Mouse (Mus musculus) frontal cortex, postnatal 10 days (tissue): ENCODE measurements around the gene Cpt1b.

Experiments
- DNase-seq, 2 experiments: peaks; one replicate each; pipeline ENCODE4 v3.0.0; 2022; ENCODE audit warnings: low spot score in 2 of 2, mixed read lengths in 1 of 2

Gene Cpt1b

DNA sequence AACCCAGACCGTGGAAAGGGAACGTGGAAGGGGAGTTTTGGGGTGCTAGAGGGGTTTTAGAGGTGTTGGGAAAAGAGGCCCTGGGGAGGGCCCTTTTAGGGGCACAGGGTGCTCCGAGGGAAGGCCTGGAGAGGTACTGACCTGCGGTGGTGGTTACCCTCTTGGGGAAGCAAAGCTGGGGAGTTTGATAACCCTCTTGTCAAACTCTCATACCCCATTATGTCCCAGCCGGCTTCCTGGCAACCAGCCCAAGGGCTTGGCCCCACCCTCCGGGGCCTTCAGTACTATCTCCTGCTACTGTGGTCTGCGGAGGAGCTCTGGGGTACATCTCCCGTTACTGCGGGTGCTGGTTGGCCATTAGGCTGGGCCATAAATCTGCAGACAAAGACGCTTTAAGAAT, 46.2 kb downstream of the Cpt1b start:
- no peak for DNase-seq

DNA sequence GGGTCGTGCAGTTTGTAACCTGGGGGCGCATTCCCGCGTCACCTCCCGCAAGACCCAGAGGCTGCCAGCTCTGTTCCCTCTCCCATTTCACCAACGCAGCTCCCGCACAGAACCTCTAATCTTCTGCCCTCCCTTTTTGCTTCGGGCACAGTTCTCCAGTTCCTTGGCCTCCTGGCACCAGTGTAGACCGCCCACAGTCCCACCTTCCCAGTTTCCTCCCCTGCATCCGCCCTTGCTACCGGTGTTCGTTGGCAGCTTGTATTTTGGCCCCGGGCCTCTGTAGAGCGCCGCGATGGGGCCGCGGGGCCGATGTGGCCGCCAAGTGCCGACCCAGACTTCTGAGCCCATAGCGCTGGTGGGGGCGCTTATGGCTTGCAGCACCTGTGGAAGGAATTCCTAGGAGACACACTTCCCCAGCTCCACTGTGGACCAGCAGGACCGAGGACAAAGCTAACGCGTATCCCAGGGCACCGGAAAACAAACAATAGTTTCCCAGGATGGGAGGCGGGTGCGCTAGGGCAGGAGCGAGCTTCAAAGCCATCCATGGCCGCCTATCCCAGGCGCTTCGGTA, 46.7 kb downstream of the Cpt1b start, which contains the start of gene Odf3b:
Gene Odf3b (minus strand): TSS at position 452 of the 571 bp plus-strand sequence.
- no peak for DNase-seq

DNA sequence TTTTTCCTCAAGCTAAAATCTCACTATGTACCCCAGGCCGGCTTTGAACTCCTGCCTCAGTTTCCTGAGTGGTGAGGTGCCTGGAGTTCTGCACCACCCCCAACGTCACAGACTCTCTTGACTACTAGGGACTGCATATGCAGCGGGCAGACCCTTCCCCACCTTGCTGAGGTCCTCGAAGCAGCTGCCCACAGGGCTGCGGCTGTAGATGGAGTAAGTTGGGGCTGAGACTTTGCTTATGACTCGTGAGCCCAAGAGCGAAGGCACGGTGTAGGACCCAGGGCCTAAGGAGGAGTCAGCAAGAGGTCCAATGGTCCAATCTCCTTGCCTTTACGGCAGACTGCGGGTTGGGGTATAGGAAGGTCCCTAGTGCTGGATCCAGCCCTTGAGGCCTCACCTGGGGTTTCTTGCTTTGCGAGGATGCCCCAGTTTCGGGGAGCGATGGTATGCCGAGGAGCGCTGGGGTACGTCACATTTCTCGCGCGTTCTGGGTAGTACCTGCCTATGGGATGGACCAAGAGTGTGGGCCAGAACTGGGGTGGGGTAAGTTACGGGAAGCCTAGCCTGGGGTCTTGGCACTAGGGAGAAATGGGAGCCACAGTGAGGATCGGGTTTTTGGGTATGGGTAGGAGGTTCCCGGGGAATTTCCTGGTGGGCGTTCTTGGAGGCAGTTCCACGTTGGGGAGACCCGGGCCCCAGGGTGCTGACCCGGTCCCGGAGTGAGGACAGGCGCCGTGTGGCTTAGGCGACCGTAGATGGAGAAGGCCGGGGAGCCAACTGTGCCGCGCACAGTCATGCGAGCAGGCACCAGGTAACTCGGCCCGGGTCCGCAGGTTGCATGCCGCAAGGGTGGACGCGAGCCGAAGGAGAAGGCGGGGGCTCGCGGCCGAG, 47.5 kb downstream of the Cpt1b start:
- no peak for DNase-seq

DNA sequence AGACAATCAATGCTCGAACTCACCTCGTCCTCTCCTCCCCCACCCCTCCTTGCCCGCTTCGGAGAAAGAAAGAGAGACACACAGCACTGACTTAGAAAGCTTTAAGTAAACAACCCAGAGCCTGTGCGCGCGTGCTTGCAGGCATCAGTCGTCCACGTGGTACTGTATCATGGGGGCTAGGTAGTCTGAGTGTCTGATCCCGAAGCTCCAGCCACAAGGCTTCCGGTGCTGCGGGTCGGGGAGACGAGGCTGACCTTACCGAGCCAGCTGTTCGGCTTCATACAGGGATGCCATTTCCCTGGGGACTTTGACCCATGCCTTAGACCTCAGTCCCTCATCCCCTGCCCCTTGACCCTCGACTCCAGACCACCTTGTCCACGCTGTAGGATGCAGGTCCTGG, 48.3 kb downstream of the Cpt1b start:
- DNase-seq = no peak

DNA sequence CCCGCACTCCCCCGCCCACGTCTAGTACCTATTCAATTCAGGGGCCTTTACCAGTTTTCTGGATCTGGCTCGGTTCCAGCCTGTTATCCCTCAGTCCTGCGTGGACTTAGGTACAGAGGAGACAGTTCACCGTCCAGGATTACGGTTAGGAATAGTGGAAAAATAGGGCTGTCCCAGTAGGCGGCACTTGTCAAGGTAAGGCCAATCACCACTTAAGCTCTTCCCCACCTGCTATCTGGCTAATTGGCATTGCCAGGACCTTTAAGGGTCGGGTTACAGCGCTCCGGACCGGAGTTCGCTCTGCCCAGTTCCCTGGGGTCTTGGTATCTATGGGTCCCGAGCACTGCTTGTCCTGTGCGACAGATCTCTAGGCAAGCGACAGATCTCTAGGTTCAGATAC, 48.7 kb downstream of the Cpt1b start, which contains the start of gene Tymp:
Gene Tymp (minus strand): TSS at position 83 of the 400 bp plus-strand sequence.
- no peak for DNase-seq

DNA sequence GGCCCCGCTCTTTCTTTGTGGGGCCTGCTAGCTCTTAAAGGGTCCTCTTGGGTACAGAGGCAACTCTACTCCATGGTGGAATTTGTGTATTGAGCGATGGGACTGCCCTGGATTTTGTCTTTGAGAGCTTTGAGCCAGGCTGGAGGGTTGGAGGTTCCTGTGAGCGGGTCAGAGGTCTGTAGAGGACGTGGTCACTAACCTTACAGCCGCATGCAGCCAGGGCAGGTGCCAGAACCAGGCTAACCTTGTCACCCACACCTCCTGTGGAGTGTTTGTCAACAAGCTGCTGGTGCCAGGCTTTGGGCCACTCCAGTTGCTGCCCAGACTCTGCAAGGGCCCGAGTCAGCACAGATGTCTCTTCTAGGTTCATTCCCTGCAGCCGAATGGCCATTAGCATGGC, 49.6 kb downstream of the Cpt1b start:
- no peak for DNase-seq

DNA sequence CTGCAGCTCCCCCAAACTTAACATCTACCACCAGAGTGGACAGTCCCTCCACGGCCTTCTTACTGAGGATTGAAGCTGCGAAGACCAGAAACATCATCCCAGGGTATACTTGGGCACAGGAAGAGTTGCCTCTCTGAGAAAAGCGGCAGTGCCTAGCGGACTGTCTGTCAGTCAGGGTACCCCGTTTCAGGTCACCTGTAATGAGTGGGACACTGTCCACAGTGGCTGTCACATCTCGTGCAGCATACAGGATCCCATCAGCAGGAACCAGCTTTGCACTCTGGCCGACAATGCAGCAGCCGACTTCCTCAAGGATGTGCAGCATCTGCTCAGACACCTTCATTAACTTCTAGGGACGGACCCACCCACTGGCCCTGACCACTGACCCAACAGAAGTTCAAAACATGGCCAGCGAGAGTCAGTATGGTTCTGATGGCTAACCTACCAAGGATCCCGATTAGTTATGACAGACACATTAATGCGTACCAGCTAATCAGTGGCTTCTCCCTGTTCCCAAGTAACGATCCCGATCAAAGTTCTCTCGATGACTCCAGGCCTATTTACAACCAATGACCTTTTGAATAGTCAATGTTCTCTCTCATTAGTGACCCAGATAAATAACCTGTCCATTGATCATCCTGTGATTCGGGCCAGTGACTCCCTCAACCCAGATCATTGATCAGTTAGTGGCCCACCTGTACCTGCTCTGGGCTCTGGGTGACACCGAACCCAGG, 50.7 kb downstream of the Cpt1b start:
- DNase-seq = no peak

DNA sequence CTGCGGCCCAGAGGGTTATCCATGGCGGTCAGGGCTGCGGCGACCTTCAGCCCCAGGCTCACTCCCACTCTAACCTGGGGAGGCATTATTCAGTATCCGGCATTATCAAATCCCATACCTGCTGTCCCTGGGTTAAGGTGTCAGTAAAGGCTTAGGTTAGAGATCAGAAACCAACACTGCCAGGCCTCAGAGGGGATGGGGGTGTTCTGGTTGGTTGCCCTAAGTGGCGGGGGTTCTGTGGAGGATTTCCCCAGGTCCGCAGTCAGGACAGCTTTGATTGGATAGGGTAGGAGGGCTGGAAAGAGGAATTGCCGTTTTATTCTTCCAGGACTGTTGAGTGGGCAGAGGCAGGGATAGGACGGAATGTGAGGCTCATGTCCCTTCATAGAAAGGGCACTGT, 51.3 kb downstream of the Cpt1b start:
- DNase-seq = no peak

DNA sequence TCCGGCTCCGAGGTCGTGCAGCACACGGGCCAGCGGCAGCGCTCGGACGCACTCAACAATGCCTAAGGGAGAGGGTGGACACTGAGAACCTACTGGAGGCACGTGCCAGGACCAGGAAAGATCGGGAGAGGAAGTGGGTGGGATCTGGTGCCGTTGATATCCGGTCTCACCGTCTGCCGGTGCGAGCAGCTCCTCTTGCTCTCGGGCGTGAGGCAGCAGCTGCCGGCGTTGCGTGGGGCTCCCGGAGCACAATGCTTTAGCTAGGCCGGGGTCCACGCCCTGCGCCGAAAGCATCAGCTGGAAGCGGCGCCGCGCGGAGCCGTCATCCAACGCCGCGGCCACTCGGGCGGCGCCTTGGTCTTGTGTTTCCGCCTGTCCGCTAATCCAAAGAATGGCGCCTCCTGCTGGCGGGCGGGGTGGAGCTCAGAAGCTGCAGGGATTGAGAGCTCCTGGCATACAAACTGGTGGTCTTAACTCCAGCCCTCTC, 51.9 kb downstream of the Cpt1b start, which contains the start of gene Sco2:
Gene Sco2 (minus strand): TSS at position 85 of the 487 bp plus-strand sequence.
- peak; percentile 87 to 90 for DNase-seq

DNA sequence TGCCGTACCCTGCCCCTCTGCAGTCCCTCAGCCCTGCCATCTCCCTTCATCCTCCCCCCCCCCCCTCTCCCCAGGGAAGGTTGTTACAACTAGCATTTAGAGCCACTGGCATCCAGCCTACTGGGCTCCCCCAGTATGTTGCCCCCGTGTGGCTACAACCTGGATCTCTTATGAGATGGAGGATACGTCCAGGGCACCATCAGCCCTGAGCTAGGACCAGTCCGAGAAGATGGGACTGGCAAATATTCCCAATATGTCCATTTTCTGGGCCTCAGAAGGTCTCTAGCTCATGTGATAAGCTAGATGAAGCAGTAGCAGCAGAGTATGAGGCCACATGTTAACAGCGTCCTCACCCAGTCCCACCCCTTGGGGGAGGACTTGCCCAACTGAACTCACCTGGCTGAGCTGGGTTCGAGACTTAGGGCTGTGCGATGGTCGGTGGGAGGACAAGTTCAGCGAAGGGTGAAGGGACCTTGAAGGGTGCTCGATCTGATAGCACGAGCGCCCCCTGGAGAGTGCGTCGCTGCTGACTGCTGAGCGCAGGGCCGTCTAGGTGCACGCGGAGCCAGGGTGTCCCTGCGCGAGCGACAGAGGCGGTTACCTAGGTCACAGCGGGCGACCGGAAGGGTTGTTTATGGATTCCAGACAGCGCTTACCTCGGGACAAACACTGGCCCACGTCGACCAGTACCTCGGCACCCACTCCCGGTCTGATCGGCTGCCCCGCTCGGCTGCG, 52.5 kb downstream of the Cpt1b start:
- peak; percentile 77 to 81 for DNase-seq

DNA sequence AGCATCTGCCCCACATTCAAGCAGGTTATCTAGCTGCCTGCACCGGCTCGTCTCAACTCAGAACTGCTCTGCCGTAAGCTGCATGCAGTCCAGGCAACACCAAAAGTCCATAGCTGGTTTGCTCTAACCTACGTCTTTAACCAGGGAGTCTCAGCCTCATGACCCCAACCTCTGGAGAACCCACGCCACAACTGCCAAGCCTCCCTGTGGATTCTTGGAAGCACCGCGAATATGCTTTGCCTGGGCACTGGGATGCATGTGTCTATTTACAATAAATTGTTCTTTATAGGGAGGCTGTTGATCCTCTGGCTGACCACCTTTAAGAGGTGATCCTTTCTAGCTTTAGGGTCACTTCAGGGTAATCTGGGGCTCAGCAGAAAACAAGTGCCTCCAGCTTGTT, 53.1 kb downstream of the Cpt1b start:
- no peak for DNase-seq

DNA sequence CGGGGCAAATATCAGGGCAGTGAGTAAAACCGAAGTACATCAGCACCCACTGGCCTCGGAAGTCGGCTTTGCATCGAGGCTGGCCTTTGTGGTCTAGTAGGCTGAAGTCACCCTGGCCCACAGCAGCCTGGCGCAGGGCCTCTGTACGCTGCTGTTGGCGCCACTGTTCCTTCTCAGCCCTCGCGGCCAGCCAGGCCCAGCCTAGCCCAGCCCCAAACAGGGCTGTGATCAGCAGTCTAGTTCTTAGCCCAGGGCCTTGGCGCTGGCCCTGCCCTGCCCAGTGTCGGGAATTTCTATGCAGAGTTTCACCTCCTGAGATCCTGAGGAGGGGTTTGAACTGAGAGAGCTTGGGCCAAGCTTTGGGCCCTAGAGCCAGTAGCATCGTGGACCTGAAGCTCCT, 53.6 kb downstream of the Cpt1b start:
- no peak for DNase-seq
